Mouse (Mus musculus) stomach, postnatal 0 days (tissue): ENCODE data around the gene Polr3a. TPM values are rescaled to one million over a fixed set of nuclear protein-coding genes. Genes with fewer than 3 reads are reported as not detected.

Source experiments
- ATAC-seq: fragments of 200-750 bp; cut with Nextera tagmentation; 2 replicates; pipeline ENCODE4 v1.8.0; 2017; ENCODE audit not compliant: low FRiP score, low TSS enrichment
- DNase-seq: peaks from one replicate; pipeline ENCODE4 v3.0.0-alpha.2; 2016; ENCODE audit warnings: low spot score
- H3K27ac ChIP-seq: fragments of 300-500 bp; sonication (generic); replicated peaks from 2 replicates; pipeline ENCODE4 v1.5.1; 2014; ENCODE audit warnings: mild to moderate bottlenecking, control low read depth
- H3K27me3 ChIP-seq: fragments of 300-500 bp; sonication (generic); 2 replicates; pipeline ENCODE4 v1.6.1; 2014; ENCODE audit warnings: low read length; ENCODE audit not compliant: control insufficient read depth, insufficient read depth
- H3K36me3 ChIP-seq: fragments of 300-500 bp; sonication (generic); 2 replicates; pipeline ENCODE4 v1.6.1; 2014; ENCODE audit warnings: low read length, mixed read lengths; ENCODE audit not compliant: control insufficient read depth, insufficient read depth
- H3K4me1 ChIP-seq: fragments of 300-500 bp; sonication (generic); replicated peaks from 2 replicates; pipeline ENCODE4 v1.6.1; 2014; ENCODE audit warnings: antibody characterized with exemption; ENCODE audit not compliant: control insufficient read depth, insufficient read depth
- H3K4me2 ChIP-seq: fragments of 300-500 bp; sonication (generic); replicated peaks from 2 replicates; pipeline ENCODE4 v1.6.1; 2014; ENCODE audit warnings: low read depth, mild to moderate bottlenecking, control low read depth, moderate library complexity
- H3K4me3 ChIP-seq: fragments of 300-500 bp; sonication (generic); 2 replicates; pipeline ENCODE4 v1.5.1; 2014; ENCODE audit warnings: low read depth, low read length, control low read depth
- H3K9ac ChIP-seq: fragments of 300-500 bp; sonication (generic); 2 replicates; pipeline ENCODE4 v1.6.1; 2014; ENCODE audit warnings: mild to moderate bottlenecking, low read length, control low read depth, mixed read lengths
- H3K9me3 ChIP-seq: fragments of 300-500 bp; sonication (generic); 2 replicates; pipeline ENCODE4 v1.6.1; 2016; ENCODE audit warnings: low read length; ENCODE audit not compliant: control insufficient read depth
- CTCF ChIP-seq: IDR thresholded peaks from 2 replicates; pipeline ENCODE4 v1.5.1; 2016; ENCODE audit warnings: antibody characterized with exemption, low read depth, mild to moderate bottlenecking, moderate library complexity
- EP300 ChIP-seq: optimal IDR thresholded peaks from 2 replicates; pipeline ENCODE3; 2016; ENCODE audit warnings: antibody characterized with exemption
- WGBS: fragments of 180-500 bp; shearing (Covaris S2); extraction: QIAGEN DNeasy Blood & Tissue Kit; methylation state at CpG from one replicate; pipeline ENCODE4 v1.1.7; 2014; 5-methylcytosine and 5-hydroxymethylcytosine counted together
- polyA plus RNA-seq: library from polyadenylated mRNA; unstranded; fragments of >200 nt; fragmentation: Nextera tagmentation; extraction: Ambion mirVana; gene quantifications from 2 replicates; pipeline ENCODE4 v1.2.1, GENCODE M21; 2015

The Polr3a gene
- 6.3 and 7.0 TPM in 2 replicates for polyA plus RNA-seq

GRCm38 (mm10) chr14:24486773-24487227 lies at the start of gene Polr3a, which contains the start of gene Rps24:
Polr3a (minus strand) TSS chr14:24487058.
Rps24 (plus strand) TSS chr14:24487125.
- DNase-seq (peak; percentile 92), ATAC-seq (peak; percentile 77)
- H3K9me3 ChIP-seq, result no peaks in the 10 kb centered on the region
- no peaks in the 10 kb centered on the region for H3K27me3 ChIP-seq
- H3K4me3 ChIP-seq, result peak within 1 kb of the TSS; percentile 80
- TF ChIP-seq EP300, result peak; percentile 16
- peak; percentile 94 for TF ChIP-seq CTCF
- peak within 1 kb of the TSS; percentile 92 for H3K9ac ChIP-seq
- H3K27ac ChIP-seq, result peak within 1 kb of the TSS; percentile 76
- WGBS, result under 1% methylated on average over 30 of the region's 30 CpGs
- H3K4me1 ChIP-seq, result no peaks in the 10 kb centered on the region; the same call in 1 of the 2 replicates
- H3K4me2 ChIP-seq, result peak within 1 kb of the TSS; percentile 65
- peaks cover 2% of the 10 kb centered on the region for H3K36me3 ChIP-seq

- no peak overlapping the region for H3K27ac ChIP-seq
- no peaks in the 10 kb centered on the region for H3K27me3 ChIP-seq
- 73% methylated on average over 9 of the region's 9 CpGs for WGBS
- DNase-seq, result no peak
- no peak for TF ChIP-seq EP300
- no peak for TF ChIP-seq CTCF
- no peaks in the 10 kb centered on the region for H3K36me3 ChIP-seq
- ATAC-seq, result no peak
- peaks cover 4% of the 10 kb centered on the region; the same call in 1 of the 2 replicates for H3K4me1 ChIP-seq
- H3K9ac ChIP-seq, result no peak overlapping the region
- H3K4me3 ChIP-seq, result no peak overlapping the region
- no peaks in the 10 kb centered on the region for H3K9me3 ChIP-seq
- no peak overlapping the region for H3K4me2 ChIP-seq
These were observed 48.1 kb upstream of the Polr3a start for GRCm38 (mm10) chr14:24534865-24535545.

GRCm38 (mm10) chr14:24530228-24530627 lies 43.4 kb upstream of the Polr3a start:
- Histone ChIP-seq H3K9ac (peak overlapping the region; percentile 38; the same call in 1 of the 2 replicates), H3K4me1 (peaks cover 4% of the 10 kb centered on the region; the same call in 1 of the 2 replicates), H3K4me3 (no peak overlapping the region), H3K27ac (no peak overlapping the region), H3K27me3 (no peaks in the 10 kb centered on the region), H3K36me3 (no peaks in the 10 kb centered on the region), H3K9me3 (no peaks in the 10 kb centered on the region), H3K4me2 (no peak overlapping the region)
- no peak for TF ChIP-seq CTCF
- TF ChIP-seq EP300, result no peak
- whole genome bisulfite sequencing, result 8% methylated on average over 6 of the region's 6 CpGs
- ATAC-seq, result peak; percentile 57
- DNase-seq, result peak; percentile 69

- no peak for ATAC-seq
- H3K36me3 ChIP-seq, result no peaks in the 10 kb centered on the region
- peaks cover 4% of the 10 kb centered on the region; the same call in 1 of the 2 replicates for H3K4me1 ChIP-seq
- no peak for DNase-seq
- H3K4me3 ChIP-seq, result no peak overlapping the region
- H3K4me2 ChIP-seq, result no peak overlapping the region
- H3K27me3 ChIP-seq, result no peaks in the 10 kb centered on the region
- no peak overlapping the region for H3K9ac ChIP-seq
- no peak overlapping the region for H3K27ac ChIP-seq
- H3K9me3 ChIP-seq, result no peaks in the 10 kb centered on the region
- TF ChIP-seq EP300 (no peak), CTCF (no peak)
- 63% methylated on average over 10 of the region's 10 CpGs for WGBS
These were observed 39.6 kb upstream of the Polr3a start for GRCm38 (mm10) chr14:24526440-24526839.

- Histone ChIP-seq H3K27me3 (no peaks in the 10 kb centered on the region), H3K4me2 (no peak overlapping the region), H3K4me3 (no peak overlapping the region), H3K4me1 (peaks cover 4% of the 10 kb centered on the region; the same call in 1 of the 2 replicates), H3K27ac (peak overlapping the region; percentile 18; the same call in 1 of the 2 replicates), H3K36me3 (no peaks in the 10 kb centered on the region), H3K9ac (no peak overlapping the region), H3K9me3 (no peaks in the 10 kb centered on the region)
- TF ChIP-seq CTCF (no peak), EP300 (no peak)
- peak; percentile 89 for ATAC-seq
- 56% methylated on average over 10 of the region's 10 CpGs for WGBS
- peak; percentile 54 for DNase-seq
These were observed 39.0 kb upstream of the Polr3a start for GRCm38 (mm10) chr14:24525677-24526415.
